Mouse (Mus musculus) spleen, adult 2 months (tissue): ENCODE data around the gene Myh7.

Source experiments
- CTCF ChIP-seq: fragments of 200-500 bp; IDR thresholded peaks from 2 replicates; pipeline ENCODE4 v1.5.1; 2011; ENCODE audit warnings: mild to moderate bottlenecking, inconsistent platforms; ENCODE audit not compliant: insufficient read depth, insufficient read length, insufficient replicate concordance; ENCODE audit errors: extremely low read depth
- POLR2A ChIP-seq: fragments of 200-500 bp; IDR thresholded peaks from 2 replicates; pipeline ENCODE4 v1.6.1; 2011; ENCODE audit warnings: low read depth, low read length, inconsistent platforms

DNA sequence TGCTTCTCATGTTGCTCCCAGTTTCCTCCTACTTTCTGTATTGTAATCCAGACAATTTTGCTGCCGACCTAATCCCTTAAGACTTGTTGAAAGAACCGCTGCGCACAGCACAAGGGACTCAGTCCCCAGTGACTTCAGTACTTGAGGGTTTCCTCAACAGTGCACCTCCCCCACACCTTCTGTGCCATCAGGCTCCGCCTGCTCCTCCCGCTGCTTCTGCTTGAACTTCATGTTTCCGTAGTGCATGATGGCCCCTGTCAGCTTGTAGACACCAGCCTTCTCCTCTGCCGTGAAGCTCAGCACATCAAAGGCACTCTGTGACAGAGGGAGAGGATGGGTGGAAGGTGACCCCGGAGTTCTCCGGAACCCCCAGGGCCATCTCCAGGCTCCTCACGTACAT is 33.7 kb downstream of the Myh7 start:
- TF ChIP-seq POLR2A (no peak), CTCF (no peak)
